Mouse (Mus musculus): ENCODE measurements around the gene Lat.

DNA sequence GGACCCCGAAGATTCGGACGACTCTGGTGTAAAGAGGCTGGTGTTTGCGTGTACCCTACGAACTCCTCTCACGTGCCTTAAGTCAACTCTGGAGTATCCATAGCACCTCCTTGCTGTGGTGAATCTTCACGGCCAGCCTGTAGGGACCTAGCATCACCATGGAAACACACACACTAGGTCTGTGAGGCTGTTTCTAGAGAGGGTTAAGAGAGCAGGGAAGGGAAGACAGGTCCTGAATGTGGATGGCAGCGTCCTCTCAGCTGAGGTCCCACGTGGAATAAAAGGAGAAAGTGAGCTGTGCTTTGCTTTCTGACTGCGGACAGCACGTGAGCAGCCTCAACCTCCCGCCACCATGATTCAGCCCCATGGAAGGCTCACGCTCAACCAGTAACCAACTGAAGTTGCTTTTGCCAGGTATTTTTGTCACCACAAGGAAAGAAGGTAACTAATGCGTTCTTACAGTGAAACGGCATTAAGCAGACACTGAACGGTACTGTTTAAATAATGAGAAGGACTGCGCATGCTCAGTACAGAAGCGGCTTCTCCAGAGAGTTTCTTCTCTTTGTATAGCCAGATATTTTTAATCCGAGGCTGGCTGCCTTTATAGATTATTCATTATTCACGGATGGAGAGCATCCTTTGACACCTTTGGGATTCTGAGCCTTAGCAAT, 18.5 kb downstream of the Lat start:
- TF ChIP-seq GABPA (IDR thresholded peaks at IDR 0.05; ENCODE audit: low read depth, low read length) = no peak
- no peak for TF ChIP-seq TAL1 (IDR thresholded peaks at IDR 0.05; ENCODE audit: low read length)
- no peak for TF ChIP-seq POLR2AphosphoS2 (IDR thresholded peaks at IDR 0.05; ENCODE audit: low read length)
- no peak for TF ChIP-seq POLR2A (IDR thresholded peaks at IDR 0.05; ENCODE audit: control insufficient read depth in 1 of 2, insufficient read depth in 1 of 2, low read depth in 1 of 2, low read length in 2 of 2, poor library complexity in 1 of 2)
